Mouse (Mus musculus): ENCODE measurements around the gene Rp9. TPM values are rescaled to one million over a fixed set of nuclear protein-coding genes. Genes with fewer than 3 reads are reported as not detected.

Gene Rp9
- polyA plus RNA-seq, 1 experiment from 2014 or later: 25.3 TPM

- no peak overlapping the region for H3K4me2 ChIP-seq (ENCODE audit: low read depth, low read length)
- H3K27me3 ChIP-seq (ENCODE audit: control insufficient read depth, insufficient read depth, low read depth, low read length): no peaks in the 10 kb centered on the region
- 67% methylated on average over 9 of the region's 9 CpGs for WGBS (ENCODE audit: insufficient replicate concordance)
- H3K4me1 ChIP-seq (ENCODE audit: control insufficient read depth, low read depth, low read length): no peaks in the 10 kb centered on the region
- H3K36me3 ChIP-seq (ENCODE audit: control insufficient read depth, insufficient read depth): no peaks in the 10 kb centered on the region
- no peak for ATAC-seq (ENCODE audit: low read depth)
- H3K9me3 ChIP-seq (replicated peaks; ENCODE audit: control insufficient read depth, low read length): no peaks in the 10 kb centered on the region
- H3K4me3 ChIP-seq (ENCODE audit: low read depth, low read length): no peak overlapping the region
- H3K27ac ChIP-seq (ENCODE audit: low read length): no peak overlapping the region
- H3K9ac ChIP-seq (ENCODE audit: low read depth, low read length): no peak overlapping the region
Measured at GRCm38 (mm10) chr9:22488963-22489362, 19.4 kb upstream of the Rp9 start.

- ATAC-seq (ENCODE audit: low read depth): no peak
- 68% methylated on average over 7 of the region's 7 CpGs for WGBS (ENCODE audit: insufficient replicate concordance)
- Histone ChIP-seq H3K9me3 (replicated peaks; ENCODE audit: control insufficient read depth, low read length) (no peaks in the 10 kb centered on the region), H3K27me3 (ENCODE audit: control insufficient read depth, insufficient read depth, low read depth, low read length) (no peaks in the 10 kb centered on the region), H3K4me2 (ENCODE audit: low read depth, low read length) (no peak overlapping the region), H3K9ac (ENCODE audit: low read depth, low read length) (no peak overlapping the region), H3K4me1 (ENCODE audit: control insufficient read depth, low read depth, low read length) (no peaks in the 10 kb centered on the region), H3K4me3 (ENCODE audit: low read depth, low read length) (no peak overlapping the region), H3K27ac (ENCODE audit: low read length) (no peak overlapping the region), H3K36me3 (ENCODE audit: control insufficient read depth, insufficient read depth) (no peaks in the 10 kb centered on the region)
Measured at GRCm38 (mm10) chr9:22486211-22486610, 16.7 kb upstream of the Rp9 start.

- Histone ChIP-seq H3K36me3 (ENCODE audit: control insufficient read depth, insufficient read depth) (no peaks in the 10 kb centered on the region), H3K27me3 (ENCODE audit: control insufficient read depth, insufficient read depth, low read depth, low read length) (no peaks in the 10 kb centered on the region), H3K4me1 (ENCODE audit: control insufficient read depth, low read depth, low read length) (no peaks in the 10 kb centered on the region), H3K4me3 (ENCODE audit: low read depth, low read length) (no peak overlapping the region), H3K4me2 (ENCODE audit: low read depth, low read length) (no peak overlapping the region), H3K9me3 (replicated peaks; ENCODE audit: control insufficient read depth, low read length) (no peaks in the 10 kb centered on the region), H3K27ac (ENCODE audit: low read length) (no peak overlapping the region), H3K9ac (ENCODE audit: low read depth, low read length) (no peak overlapping the region)
- no peak for ATAC-seq (ENCODE audit: low read depth)
- 54% methylated on average over 12 of the region's 12 CpGs for WGBS (ENCODE audit: insufficient replicate concordance)
Measured at GRCm38 (mm10) chr9:22484562-22485308, 15.2 kb upstream of the Rp9 start.

GRCm38 (mm10) chr9:22483866-22484561, 14.5 kb upstream of the Rp9 start:
- no peak overlapping the region for H3K4me2 ChIP-seq (ENCODE audit: low read depth, low read length)
- no peaks in the 10 kb centered on the region for H3K9me3 ChIP-seq (replicated peaks; ENCODE audit: control insufficient read depth, low read length)
- no peaks in the 10 kb centered on the region for H3K4me1 ChIP-seq (ENCODE audit: control insufficient read depth, low read depth, low read length)
- 77% methylated on average over 8 of the region's 8 CpGs for WGBS (ENCODE audit: insufficient replicate concordance)
- H3K27ac ChIP-seq (ENCODE audit: low read length): no peak overlapping the region
- ATAC-seq (ENCODE audit: low read depth): no peak
- no peak overlapping the region for H3K4me3 ChIP-seq (ENCODE audit: low read depth, low read length)
- no peaks in the 10 kb centered on the region for H3K36me3 ChIP-seq (ENCODE audit: control insufficient read depth, insufficient read depth)
- no peaks in the 10 kb centered on the region for H3K27me3 ChIP-seq (ENCODE audit: control insufficient read depth, insufficient read depth, low read depth, low read length)
- no peak overlapping the region for H3K9ac ChIP-seq (ENCODE audit: low read depth, low read length)

DNA sequence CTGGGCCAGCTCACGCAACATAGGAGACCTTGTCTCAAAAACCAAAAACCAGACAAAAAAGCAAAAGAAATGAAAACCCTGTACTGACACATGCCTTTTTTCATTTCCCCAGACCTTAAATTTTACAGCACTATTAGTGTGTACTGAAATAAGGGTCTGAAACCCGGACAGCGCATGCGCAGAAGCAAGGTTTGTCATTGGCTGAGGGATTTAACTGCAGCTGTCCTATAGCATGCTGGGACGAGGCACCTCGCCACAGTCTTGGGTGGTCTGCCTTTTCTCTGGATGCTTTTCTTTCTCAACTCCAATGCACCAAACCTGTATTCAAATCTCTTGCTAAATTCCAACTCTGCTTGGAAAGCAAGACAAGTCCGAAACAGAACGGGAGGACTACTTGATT, 9.4 kb upstream of the Rp9 start:
- ATAC-seq (ENCODE audit: low read depth): no peak
- WGBS (ENCODE audit: insufficient replicate concordance): 83% methylated on average over 8 of the region's 8 CpGs
- Histone ChIP-seq H3K9me3 (replicated peaks; ENCODE audit: control insufficient read depth, low read length) (no peaks in the 10 kb centered on the region), H3K27me3 (ENCODE audit: control insufficient read depth, insufficient read depth, low read depth, low read length) (no peaks in the 10 kb centered on the region), H3K27ac (ENCODE audit: low read length) (no peak overlapping the region), H3K9ac (ENCODE audit: low read depth, low read length) (no peak overlapping the region), H3K36me3 (ENCODE audit: control insufficient read depth, insufficient read depth) (no peaks in the 10 kb centered on the region), H3K4me2 (ENCODE audit: low read depth, low read length) (no peak overlapping the region), H3K4me1 (ENCODE audit: control insufficient read depth, low read depth, low read length) (peaks cover 8% of the 10 kb centered on the region), H3K4me3 (ENCODE audit: low read depth, low read length) (no peak overlapping the region)

DNA sequence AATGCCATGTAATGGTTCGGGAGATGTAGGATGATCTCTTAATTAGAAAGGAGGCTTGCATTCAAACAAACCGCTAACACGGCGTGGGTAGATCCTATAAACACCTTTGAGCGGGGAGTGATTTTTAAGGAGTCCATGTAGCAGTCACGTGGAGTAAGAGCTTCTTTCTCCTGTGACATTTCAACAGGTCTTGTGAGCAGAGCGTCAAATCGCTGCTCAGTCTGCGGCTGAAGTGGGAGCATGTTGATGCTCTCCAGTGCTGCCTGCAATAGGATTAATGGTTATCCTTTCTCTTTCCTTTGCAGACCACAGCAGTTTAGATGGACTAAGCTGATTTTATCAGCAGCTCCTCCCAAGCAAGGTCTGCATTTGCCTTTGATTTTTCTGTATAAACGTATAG, 6.7 kb upstream of the Rp9 start:
- H3K27ac ChIP-seq (ENCODE audit: low read length): no peak overlapping the region
- no peaks in the 10 kb centered on the region for H3K27me3 ChIP-seq (ENCODE audit: control insufficient read depth, insufficient read depth, low read depth, low read length)
- peak overlapping the region; percentile 97 for H3K4me2 ChIP-seq (ENCODE audit: low read depth, low read length)
- H3K9ac ChIP-seq (ENCODE audit: low read depth, low read length): peak overlapping the region; percentile 67
- ATAC-seq (ENCODE audit: low read depth): no peak
- no peaks in the 10 kb centered on the region for H3K36me3 ChIP-seq (ENCODE audit: control insufficient read depth, insufficient read depth)
- peak overlapping the region; percentile 73 for H3K4me3 ChIP-seq (ENCODE audit: low read depth, low read length)
- no peaks in the 10 kb centered on the region for H3K9me3 ChIP-seq (replicated peaks; ENCODE audit: control insufficient read depth, low read length)
- peaks cover 8% of the 10 kb centered on the region for H3K4me1 ChIP-seq (ENCODE audit: control insufficient read depth, low read depth, low read length)
- 7% methylated on average over 10 of the region's 10 CpGs for WGBS (ENCODE audit: insufficient replicate concordance)

- H3K4me2 ChIP-seq (ENCODE audit: low read depth, low read length): peak within 1 kb of the TSS; percentile 97
- ATAC-seq (ENCODE audit: low read depth): peak; percentile 100
- H3K36me3 ChIP-seq (ENCODE audit: control insufficient read depth, insufficient read depth): no peaks in the 10 kb centered on the region
- H3K9ac ChIP-seq (ENCODE audit: low read depth, low read length): peak within 1 kb of the TSS; percentile 67
- peaks cover 8% of the 10 kb centered on the region for H3K4me1 ChIP-seq (ENCODE audit: control insufficient read depth, low read depth, low read length)
- H3K27me3 ChIP-seq (ENCODE audit: control insufficient read depth, insufficient read depth, low read depth, low read length): no peaks in the 10 kb centered on the region
- under 1% methylated on average over 25 of the region's 25 CpGs for WGBS (ENCODE audit: insufficient replicate concordance)
- H3K27ac ChIP-seq (ENCODE audit: low read length): peak within 1 kb of the TSS; percentile 78
- no peaks in the 10 kb centered on the region for H3K9me3 ChIP-seq (replicated peaks; ENCODE audit: control insufficient read depth, low read length)
- peak within 1 kb of the TSS; percentile 73 for H3K4me3 ChIP-seq (ENCODE audit: low read depth, low read length)
Measured at GRCm38 (mm10) chr9:22475424-22475868, 5.9 kb upstream of the Rp9 start, which contains the start of gene Bbs9. Gene Bbs9 (plus strand): TSS chr9:22475715.

- H3K4me2 ChIP-seq (ENCODE audit: low read depth, low read length): no peak overlapping the region
Measured at GRCm38 (mm10) chr9:22468899-22469259, 664 bp downstream of the Rp9 start.

More at GRCm38 (mm10) chr9:22468899-22469259, 664 bp downstream of the Rp9 start:
- WGBS (ENCODE audit: insufficient replicate concordance): 56% methylated on average over 8 of the region's 8 CpGs
- H3K27ac ChIP-seq (ENCODE audit: low read length): no peak overlapping the region
- H3K36me3 ChIP-seq (ENCODE audit: control insufficient read depth, insufficient read depth): 0 out of 2 replicates have a peak, but pooled peaks cover 2% of the 10 kb centered on the region
- no peaks in the 10 kb centered on the region for H3K27me3 ChIP-seq (ENCODE audit: control insufficient read depth, insufficient read depth, low read depth, low read length)
- H3K9me3 ChIP-seq (replicated peaks; ENCODE audit: control insufficient read depth, low read length): no peaks in the 10 kb centered on the region
- H3K4me3 ChIP-seq (ENCODE audit: low read depth, low read length): no peak overlapping the region
- no peak for ATAC-seq (ENCODE audit: low read depth)
- peaks cover 10% of the 10 kb centered on the region for H3K4me1 ChIP-seq (ENCODE audit: control insufficient read depth, low read depth, low read length)
- H3K9ac ChIP-seq (ENCODE audit: low read depth, low read length): no peak overlapping the region

Data from liver, embryonic 16.5 days (tissue).